Mouse (Mus musculus) midbrain, postnatal 0 days (tissue): ENCODE measurements around the gene Chd9. TPM values are rescaled to one million over a fixed set of nuclear protein-coding genes. Genes with fewer than 3 reads are reported as not detected.

Experiments used
- ATAC-seq: fragments of 200-750 bp; cut with Nextera tagmentation; 2 replicates; pipeline ENCODE4 v1.8.0; 2017; ENCODE audit warnings: moderate number of reproducible peaks, mild to moderate bottlenecking, moderate TSS enrichment, moderate library complexity; ENCODE audit not compliant: low FRiP score
- DNase-seq: peaks from one replicate; pipeline ENCODE4 v3.0.0-alpha.2; 2015; ENCODE audit warnings: low spot score
- H3K27ac ChIP-seq: fragments of 300-500 bp; sonication (generic); 2 replicates; pipeline ENCODE4 v1.5.1; 2014; ENCODE audit warnings: low read depth, mild to moderate bottlenecking, low read length, mixed read lengths
- H3K27me3 ChIP-seq: fragments of 300-500 bp; sonication (generic); 2 replicates; pipeline ENCODE4 v1.6.1; 2014; ENCODE audit warnings: low read length, control low read depth, mixed read lengths; ENCODE audit not compliant: insufficient read depth
- H3K36me3 ChIP-seq: fragments of 300-500 bp; sonication (generic); 2 replicates; pipeline ENCODE4 v1.6.1; 2014; ENCODE audit warnings: low read length, control low read depth, mixed read lengths; ENCODE audit not compliant: insufficient read depth
- H3K4me1 ChIP-seq: fragments of 300-500 bp; sonication (generic); 2 replicates; pipeline ENCODE4 v1.6.1; 2014; ENCODE audit warnings: mild to moderate bottlenecking, control low read depth, antibody characterized with exemption, low read length, mixed read lengths; ENCODE audit not compliant: insufficient read depth
- H3K4me2 ChIP-seq: fragments of 300-500 bp; sonication (generic); 2 replicates; pipeline ENCODE4 v1.6.1; 2014; ENCODE audit warnings: low read depth, mild to moderate bottlenecking, low read length, mixed read lengths; ENCODE audit not compliant: poor library complexity, severe bottlenecking
- H3K4me3 ChIP-seq: fragments of 300-500 bp; sonication (generic); 2 replicates; pipeline ENCODE4 v1.5.1; 2014; ENCODE audit warnings: low read depth, mild to moderate bottlenecking, low read length, moderate library complexity
- H3K9ac ChIP-seq: fragments of 300-500 bp; sonication (generic); replicated peaks from 2 replicates; pipeline ENCODE4 v1.6.1; 2014; ENCODE audit warnings: mild to moderate bottlenecking, low read length, moderate library complexity, mixed read lengths; ENCODE audit not compliant: poor library complexity, severe bottlenecking
- H3K9me3 ChIP-seq: fragments of 300-500 bp; sonication (generic); 2 replicates; pipeline ENCODE4 v1.6.1; 2016; ENCODE audit warnings: low read length, control low read depth
- CTCF ChIP-seq: IDR thresholded peaks from 2 replicates; pipeline ENCODE4 v1.5.1; 2016; ENCODE audit warnings: antibody characterized with exemption, mild to moderate bottlenecking
- WGBS: fragments of 180-500 bp; shearing (Covaris S2); extraction: QIAGEN DNeasy Blood & Tissue Kit; methylation state at CpG from one replicate; pipeline ENCODE4 v1.1.7; 2014; 5-methylcytosine and 5-hydroxymethylcytosine counted together
- polyA plus RNA-seq: library from polyadenylated mRNA; unstranded; fragments of >200 nt; fragmentation: Nextera tagmentation; extraction: Ambion mirVana; gene quantifications from 2 replicates; pipeline ENCODE4 v1.2.1, GENCODE M21; 2015
- total RNA-seq: library from RNA; depleted of rRNA; stranded (reverse); fragments of >200 nt; gene quantifications from 2 replicates; pipeline ENCODE4 v1.2.3, GENCODE M21; 2014

The Chd9 gene
- total and polyA plus RNA-seq, 2 experiments from 2014 or later, result 78.5 to 97.4 TPM

GRCm38 (mm10) chr8:90844179-90844967, 16.2 kb downstream of the Chd9 start:
- no peak overlapping the region for H3K4me2 ChIP-seq
- no peak overlapping the region for H3K4me3 ChIP-seq
- no peaks in the 10 kb centered on the region for H3K9me3 ChIP-seq
- DNase-seq (no peak), ATAC-seq (no peak)
- H3K9ac ChIP-seq, result no peak overlapping the region
- no peaks in the 10 kb centered on the region for H3K36me3 ChIP-seq
- no peak overlapping the region for H3K27ac ChIP-seq
- no peaks in the 10 kb centered on the region for H3K27me3 ChIP-seq
- 78% methylated on average over 9 of the region's 9 CpGs for WGBS
- H3K4me1 ChIP-seq, result 0 out of 2 replicates have a peak, but pooled peaks cover 2% of the 10 kb centered on the region
- no peak for TF ChIP-seq CTCF

DNA sequence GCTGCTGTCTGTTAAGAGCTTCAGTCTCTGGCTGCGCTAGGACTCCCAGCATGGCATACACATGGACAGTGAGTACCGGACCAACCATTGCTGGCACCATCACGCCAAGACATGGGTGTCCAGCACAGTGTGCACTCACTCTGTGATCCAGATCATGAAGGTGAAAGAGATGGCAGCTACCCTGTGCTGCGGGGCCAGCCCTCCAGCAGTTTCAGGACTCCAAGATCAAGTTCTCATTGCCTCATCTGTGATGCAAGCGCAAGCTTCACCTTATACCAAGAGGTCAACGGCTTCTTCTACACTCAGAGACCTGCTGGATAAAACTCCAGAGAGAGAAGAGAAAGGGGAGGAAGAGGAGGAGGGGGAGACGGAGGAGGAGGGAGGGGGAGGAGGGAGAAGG, 19.8 kb downstream of the Chd9 start:
- no peak overlapping the region for H3K27ac ChIP-seq
- ATAC-seq, result no peak
- WGBS, result 93% methylated on average over 7 of the region's 7 CpGs
- H3K4me2 ChIP-seq, result no peak overlapping the region
- no peaks in the 10 kb centered on the region for H3K9me3 ChIP-seq
- TF ChIP-seq CTCF, result no peak
- H3K27me3 ChIP-seq, result no peaks in the 10 kb centered on the region
- no peaks in the 10 kb centered on the region for H3K36me3 ChIP-seq
- no peak overlapping the region for H3K9ac ChIP-seq
- 0 out of 2 replicates have a peak, but pooled peaks cover 5% of the 10 kb centered on the region for H3K4me1 ChIP-seq
- no peak for DNase-seq
- no peak overlapping the region for H3K4me3 ChIP-seq

- Histone ChIP-seq H3K27ac (peak overlapping the region; percentile 68), H3K9me3 (no peaks in the 10 kb centered on the region), H3K4me3 (no peak overlapping the region), H3K27me3 (no peaks in the 10 kb centered on the region), H3K4me1 (peaks cover 5% of the 10 kb centered on the region; the same call in 1 of the 2 replicates), H3K9ac (peak overlapping the region; percentile 42; the same call in 1 of the 2 replicates), H3K36me3 (no peaks in the 10 kb centered on the region), H3K4me2 (peak overlapping the region; percentile 6; the same call in 1 of the 2 replicates)
- 32% methylated on average over 11 of the region's 11 CpGs for WGBS
- no peak for TF ChIP-seq CTCF
- peak; percentile 46; the same call in 1 of the 2 replicates for ATAC-seq
- DNase-seq, result peak; percentile 79
These were observed 21.4 kb downstream of the Chd9 start for GRCm38 (mm10) chr8:90849462-90850050.

DNA sequence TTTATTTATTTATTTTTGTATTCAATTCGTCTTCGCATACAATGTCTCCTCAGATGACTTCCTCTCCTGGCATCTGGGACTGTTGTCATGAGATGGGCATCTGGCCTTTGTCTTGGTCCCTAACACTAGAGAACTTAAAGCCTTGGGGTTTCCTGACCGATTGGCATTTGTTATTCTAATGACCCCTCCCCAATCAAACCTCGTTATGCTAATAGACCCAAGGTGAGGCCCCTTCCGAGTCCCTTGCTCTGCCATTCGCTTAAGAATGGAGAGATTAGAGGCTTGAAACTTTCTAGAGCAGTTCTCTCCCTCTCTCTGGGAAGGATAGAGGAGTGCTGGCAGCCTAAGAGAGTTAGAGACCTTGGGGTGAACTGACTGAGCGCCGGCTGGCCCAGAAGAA, 23.4 kb downstream of the Chd9 start:
- Histone ChIP-seq H3K4me1 (peaks cover 7% of the 10 kb centered on the region; the same call in 1 of the 2 replicates), H3K4me2 (no peak overlapping the region)
- 46% methylated on average over 8 of the region's 8 CpGs for WGBS

GRCm38 (mm10) chr8:90853971-90854670, 26.0 kb downstream of the Chd9 start:
- no peak overlapping the region for H3K4me3 ChIP-seq
- H3K9me3 ChIP-seq, result no peaks in the 10 kb centered on the region
- no peak overlapping the region for H3K27ac ChIP-seq
- DNase-seq (no peak), ATAC-seq (no peak)
- H3K27me3 ChIP-seq, result no peaks in the 10 kb centered on the region
- no peak overlapping the region for H3K9ac ChIP-seq
- no peaks in the 10 kb centered on the region for H3K36me3 ChIP-seq
- H3K4me1 ChIP-seq, result peaks cover 7% of the 10 kb centered on the region; the same call in 1 of the 2 replicates
- TF ChIP-seq CTCF, result no peak
- 46% methylated on average over 9 of the region's 9 CpGs for WGBS
- H3K4me2 ChIP-seq, result 0 out of 2 replicates have a peak overlapping the region, but pooled peaks have one; percentile 12

More for the DNA sequence above, 23.4 kb downstream of the Chd9 start:
- Histone ChIP-seq H3K9ac (no peak overlapping the region), H3K36me3 (no peaks in the 10 kb centered on the region), H3K4me3 (no peak overlapping the region), H3K27ac (no peak overlapping the region), H3K9me3 (no peaks in the 10 kb centered on the region), H3K27me3 (no peaks in the 10 kb centered on the region)
- ATAC-seq, result no peak
- TF ChIP-seq CTCF, result no peak
- DNase-seq, result no peak
